Mouse (Mus musculus) left cerebral cortex, postnatal 14 days (tissue): ENCODE data around the gene Ppargc1a. TPM values are rescaled to one million over a fixed set of nuclear protein-coding genes. Genes with fewer than 3 reads are reported as not detected.

ENCODE experiments used
- DNase-seq, 2 experiments: peaks; one replicate each; pipeline ENCODE4 v3.0.0; 2021 to 2022; ENCODE audit warnings: low spot score in 2 of 2, mixed read lengths in 1 of 2
- intact Hi-C: fragments of 180-260 bp; cut with DNase I; formaldehyde crosslinking; loops from one replicate; pipeline ENCODE4 v1.15.1; 2025
- total RNA-seq, 2 experiments: library from RNA; stranded (reverse); gene quantifications; 2 replicates each; pipeline ENCODE4 v1.2.3; 2021

Gene Ppargc1a
- total RNA-seq, 2 experiments from 2014 or later, result 45.7 to 48.2 TPM

- intact Hi-C loops, result no loop called here
- DNase-seq, result no peak
Observed at GRCm38 (mm10) chr5:51527498-51528164, 39.9 kb downstream of the Ppargc1a start.

- no peak for DNase-seq
- intact Hi-C loops, result no loop called here
Observed at GRCm38 (mm10) chr5:51525858-51526257, 41.7 kb downstream of the Ppargc1a start.

DNA sequence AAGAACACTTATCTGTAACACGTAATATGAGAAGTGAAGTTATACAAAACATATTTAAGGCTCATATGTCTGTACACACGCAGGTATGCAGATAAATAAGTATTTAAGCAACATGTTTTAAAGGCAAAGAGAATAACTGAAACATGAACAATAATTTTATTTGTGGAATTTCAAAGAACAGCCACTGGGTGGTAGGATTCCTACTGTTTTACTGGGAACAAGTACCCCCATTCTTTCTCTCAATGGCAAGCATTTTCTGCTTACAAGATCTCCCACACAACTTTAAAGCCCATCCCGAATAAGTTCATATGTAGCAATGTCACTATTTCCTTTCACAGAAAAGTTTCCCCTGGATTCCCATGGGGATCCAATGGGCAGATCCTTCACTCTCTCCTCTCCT lies 46.7 kb downstream of the Ppargc1a start:
- intact Hi-C loops, result no loop called here

DNA sequence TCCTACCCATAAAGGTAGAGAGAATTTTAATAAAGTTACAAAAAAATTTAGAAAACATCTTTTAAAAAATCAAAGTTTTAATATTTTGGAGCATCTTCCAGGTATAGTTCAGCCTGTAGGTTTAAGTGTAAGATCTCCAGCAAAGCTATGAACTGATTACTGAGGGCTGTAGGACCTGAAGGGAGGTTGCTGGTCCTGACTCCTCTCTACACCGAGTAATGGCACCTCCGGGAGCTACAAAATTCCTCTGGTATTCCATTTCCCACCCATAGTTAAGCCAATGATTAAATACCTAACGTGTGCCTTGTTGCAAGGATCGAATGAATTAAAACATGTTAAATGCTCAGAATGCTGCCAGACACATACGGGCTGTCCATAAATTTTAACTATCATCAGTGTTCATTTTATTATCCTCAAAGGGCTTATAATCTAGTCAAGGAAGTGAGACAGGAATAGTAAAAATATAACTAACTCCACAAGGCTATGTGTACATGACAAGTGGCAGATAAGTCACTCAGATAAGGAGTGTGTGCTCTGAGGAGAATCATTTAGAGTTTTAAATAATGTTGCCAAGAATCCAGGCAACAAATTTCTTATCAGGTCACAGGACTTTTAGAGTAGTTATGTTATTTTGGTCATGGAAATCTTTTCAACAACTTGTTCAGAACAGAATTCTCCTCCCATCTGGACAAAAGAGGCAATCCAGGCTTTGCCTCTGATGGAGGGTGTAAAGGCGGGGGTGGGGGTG lies 49.9 kb downstream of the Ppargc1a start:
- intact Hi-C loops, result no loop called here
- DNase-seq, result no peak

More for the DNA sequence above, 46.7 kb downstream of the Ppargc1a start:
- DNase-seq, result no peak

- DNase-seq, result no peak
- intact Hi-C loops, result no loop called here
Observed at GRCm38 (mm10) chr5:51504654-51505053, 62.9 kb downstream of the Ppargc1a start.

- intact Hi-C loops, result no loop called here
- no peak for DNase-seq
Observed at GRCm38 (mm10) chr5:51497910-51498517, 69.5 kb downstream of the Ppargc1a start.

- intact Hi-C loops, result no loop called here
- DNase-seq, result no peak
Observed at GRCm38 (mm10) chr5:51495446-51495845, 72.1 kb downstream of the Ppargc1a start.

- no peak for DNase-seq
- intact Hi-C loops, result no loop called here
Observed at GRCm38 (mm10) chr5:51494358-51494876, 73.1 kb downstream of the Ppargc1a start.

DNA sequence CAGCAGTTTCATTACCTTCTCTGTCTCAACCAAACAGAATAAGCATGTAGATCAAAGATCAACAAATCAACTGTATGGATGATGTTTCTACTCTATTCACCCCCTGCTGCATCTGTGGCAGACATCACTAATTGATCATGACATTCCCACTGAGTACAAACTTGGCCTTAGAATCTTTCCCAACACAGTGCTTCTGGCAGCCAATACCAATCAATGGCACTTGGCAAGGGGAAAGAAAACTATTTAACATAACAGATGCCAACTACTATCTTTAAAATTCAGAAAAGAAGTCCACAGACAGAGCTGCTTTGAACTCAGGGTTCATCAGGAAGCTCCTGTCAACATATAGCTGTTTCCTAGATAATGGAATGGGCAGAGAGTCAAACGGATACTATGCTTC lies 83.8 kb downstream of the Ppargc1a start:
- intact Hi-C loops, result no loop called here
- no peak for DNase-seq

- no peak for DNase-seq
- intact Hi-C loops, result no loop called here
Observed at GRCm38 (mm10) chr5:51479859-51480258, 87.7 kb downstream of the Ppargc1a start.

DNA sequence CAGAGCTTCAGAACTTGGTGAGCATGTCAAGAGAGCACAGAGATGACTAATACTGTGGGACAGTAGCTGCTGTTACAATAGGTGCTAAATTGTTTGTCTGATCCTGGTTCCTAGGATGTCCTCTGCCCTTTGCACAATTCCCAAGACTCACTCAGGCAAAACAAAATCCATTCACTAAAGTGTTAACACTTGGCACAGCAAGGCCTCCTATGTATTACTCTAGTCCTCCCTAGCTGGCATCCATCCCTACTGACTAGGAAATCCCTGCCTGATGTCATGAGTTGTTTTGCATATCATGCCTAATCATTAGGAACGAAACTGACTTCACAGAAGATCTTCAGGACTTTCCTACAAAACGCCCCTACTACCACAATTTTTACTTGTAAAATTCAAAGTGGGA lies 88.1 kb downstream of the Ppargc1a start:
- intact Hi-C loops, result no loop called here
- no peak for DNase-seq

DNA sequence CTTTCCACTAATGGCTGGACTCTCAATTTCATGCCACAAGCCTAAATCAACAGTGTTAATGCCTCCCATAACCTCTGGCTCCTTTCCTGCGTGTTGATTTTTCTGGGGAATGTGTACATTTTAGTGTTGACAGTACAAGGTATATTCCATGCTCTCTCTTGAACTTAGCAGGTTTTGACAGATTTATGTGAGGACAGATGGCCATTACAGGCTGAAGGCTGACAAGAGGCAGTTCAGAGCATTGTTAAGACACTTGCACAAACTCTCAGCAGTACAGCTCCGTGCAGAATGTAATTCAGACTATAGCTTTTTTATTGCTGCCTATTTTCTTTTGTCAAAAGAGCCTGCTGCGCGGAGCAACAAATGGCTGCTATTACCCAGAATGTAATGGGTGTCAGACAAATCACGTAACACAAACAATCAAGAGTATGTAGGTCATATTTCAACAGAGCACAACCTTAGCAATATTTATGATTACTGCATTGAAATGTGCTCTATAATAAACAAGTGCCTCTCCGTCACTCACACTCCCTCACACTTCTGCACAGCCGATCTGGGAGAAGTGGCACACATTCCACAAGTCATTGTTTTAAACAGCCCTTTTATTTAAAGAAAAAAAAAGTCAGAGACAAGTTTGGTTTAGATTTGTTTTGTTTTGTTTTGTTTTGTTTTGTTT lies 89.1 kb downstream of the Ppargc1a start:
- no peak for DNase-seq
- intact Hi-C loops, result no loop called here

- DNase-seq, result no peak
- intact Hi-C loops, result no loop called here
Observed at GRCm38 (mm10) chr5:51477140-51477539, 90.4 kb downstream of the Ppargc1a start.

DNA sequence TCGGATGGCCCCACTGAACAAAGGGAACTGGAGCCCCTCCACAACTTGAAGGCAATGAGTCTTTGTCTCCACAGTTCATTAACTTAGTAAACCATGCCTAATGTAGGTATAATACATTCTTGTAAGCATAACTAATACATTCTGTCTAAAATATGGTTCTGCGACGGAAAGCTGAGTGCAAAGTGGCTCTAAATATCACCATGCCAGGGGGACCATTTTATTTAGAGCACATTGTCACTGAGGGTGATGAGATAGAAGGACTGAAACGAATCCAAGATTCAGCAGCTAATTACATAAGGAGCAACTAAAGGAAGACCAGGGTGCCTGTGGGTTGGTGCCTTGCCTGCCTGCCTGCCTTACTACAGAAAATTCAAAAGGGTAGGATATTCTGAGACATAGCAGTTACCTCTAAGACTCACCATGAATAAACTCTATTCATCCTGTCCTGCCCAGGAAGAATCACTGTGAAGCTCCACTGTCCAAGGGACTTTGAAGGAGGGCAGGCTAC lies 92.4 kb downstream of the Ppargc1a start:
- intact Hi-C loops, result no loop called here
- no peak for DNase-seq

GRCm38 (mm10) chr5:51471614-51472013 lies 95.9 kb downstream of the Ppargc1a start:
- intact Hi-C loops, result no loop called here
- no peak for DNase-seq

DNA sequence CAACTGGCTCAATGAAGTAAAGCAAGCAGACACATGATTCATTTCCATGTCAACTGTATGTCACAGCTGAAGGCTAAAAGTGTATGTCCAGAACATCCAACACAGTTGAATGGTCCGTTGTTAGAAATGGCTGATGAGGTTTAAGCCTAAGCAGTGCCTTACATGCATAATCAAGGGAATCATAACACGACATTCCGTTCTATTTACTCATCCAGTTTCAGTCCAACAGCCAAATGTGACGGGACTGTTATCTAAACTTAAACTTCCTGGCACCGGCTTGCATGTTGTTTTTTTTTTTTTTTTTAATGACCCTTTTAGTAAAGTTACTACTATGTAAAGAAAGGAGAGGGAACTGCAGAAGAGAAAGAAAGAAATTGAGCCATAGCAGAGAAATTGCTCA lies 101.5 kb downstream of the Ppargc1a start:
- intact Hi-C loops, result no loop called here
- DNase-seq, result no peak

DNA sequence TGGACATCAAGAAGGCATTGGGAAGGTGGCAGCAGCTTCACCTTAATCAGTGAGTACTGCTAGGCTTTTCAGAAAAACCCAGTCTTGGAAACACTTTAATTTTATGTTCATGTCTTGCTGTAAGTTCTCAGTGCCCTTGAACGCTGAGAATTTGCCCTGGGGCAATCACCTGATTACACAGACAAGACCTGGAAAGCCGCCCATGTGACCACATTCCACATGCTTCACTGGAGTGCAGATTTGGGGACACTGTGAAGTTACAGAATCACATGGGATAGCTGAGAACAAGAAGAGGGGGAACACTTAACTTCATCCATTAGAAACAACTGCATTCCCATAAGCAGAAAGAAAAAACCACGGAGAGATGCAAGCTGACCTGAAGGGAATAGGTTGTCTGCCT lies 115.5 kb downstream of the Ppargc1a start:
- DNase-seq, result no peak
- intact Hi-C loops, result no loop called here

DNA sequence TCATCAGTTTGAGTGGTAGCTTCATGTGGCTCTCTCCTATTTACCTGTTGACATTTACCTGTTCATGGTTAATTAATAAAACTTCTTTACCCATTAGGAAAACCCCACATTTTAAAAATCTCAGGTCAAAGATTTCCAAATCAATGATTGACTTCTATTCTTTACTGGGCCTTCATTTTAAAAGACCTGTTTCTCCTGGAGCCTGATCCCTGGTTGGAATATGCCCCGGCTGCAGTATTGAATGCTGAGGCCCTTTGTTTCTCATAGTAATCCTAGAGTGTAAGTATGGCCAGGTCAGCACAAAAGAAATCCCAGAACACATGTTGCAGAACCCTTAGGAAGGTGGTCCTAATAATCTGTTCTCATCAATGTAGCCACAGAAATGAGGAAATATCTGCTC lies 119.9 kb downstream of the Ppargc1a start:
- DNase-seq, result no peak
- intact Hi-C loops, result no loop called here

DNA sequence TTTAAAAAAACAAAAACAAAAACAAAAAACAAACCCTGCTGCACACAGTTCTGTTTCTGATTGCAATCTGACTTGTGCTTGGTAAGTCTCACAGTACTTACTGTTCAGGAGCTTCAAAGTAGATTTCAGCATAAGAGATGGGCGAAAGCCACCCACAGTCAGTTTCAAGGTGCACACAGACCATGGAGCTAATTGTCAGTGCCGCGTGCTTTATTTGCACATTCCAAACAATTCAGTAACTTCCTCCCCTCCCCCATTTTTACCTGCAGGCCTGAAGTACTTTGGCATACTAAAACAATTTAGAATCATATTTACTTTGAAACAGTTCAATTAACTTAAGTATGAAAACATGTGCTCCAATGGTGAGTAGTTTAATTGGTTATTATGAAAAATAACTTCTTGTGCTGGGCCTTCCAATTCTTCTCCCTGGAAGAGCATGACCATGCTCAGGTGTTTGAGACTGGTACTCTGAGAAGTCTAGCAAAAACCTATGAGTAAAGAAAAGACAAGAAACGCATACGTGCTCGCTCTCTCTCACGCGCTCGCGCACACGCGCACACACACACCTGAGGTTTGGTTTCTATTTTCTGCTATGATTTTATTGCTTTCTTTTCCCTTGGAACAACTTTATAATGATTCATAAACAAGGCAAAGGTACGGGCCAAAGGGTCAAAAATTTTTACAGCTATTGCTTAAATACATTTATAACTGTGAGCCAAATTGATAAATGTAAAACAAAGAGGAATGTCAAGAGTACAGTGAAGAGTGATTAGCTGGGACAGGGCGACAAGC lies 121.0 kb downstream of the Ppargc1a start:
- no peak for DNase-seq
- intact Hi-C loops, result no loop called here
